Mouse (Mus musculus) lung, adult 2 months (tissue): Measurements from ENCODE around the gene Lsamp.

Experiments
- CTCF ChIP-seq: fragments of 200-500 bp; IDR thresholded peaks from 2 replicates; pipeline ENCODE4 v1.5.1; 2011; ENCODE audit warnings: mild to moderate bottlenecking, low read length, control low read depth; ENCODE audit not compliant: insufficient read depth
- POLR2A ChIP-seq: fragments of 200-500 bp; IDR thresholded peaks from 2 replicates; pipeline ENCODE4 v1.6.1; 2011; ENCODE audit warnings: low read depth, mild to moderate bottlenecking, control low read depth, low read length, borderline replicate concordance; ENCODE audit errors: extremely low read depth

GRCm38 (mm10) chr16:40509146-40510030 lies 525.2 kb downstream of the Lsamp start:
- TF ChIP-seq CTCF (no peak), POLR2A (no peak)
